Mouse (Mus musculus): ENCODE measurements around the gene Ntm.

Ntm gene

GRCm38 (mm10) chr9:29477219-29477618 lies 485.7 kb downstream of the Ntm start:
- DNase-seq (ENCODE audit: low spot score), result no peak

- no peak for DNase-seq (ENCODE audit: low spot score)
Observed at GRCm38 (mm10) chr9:29473418-29473817, 489.5 kb downstream of the Ntm start.

DNA sequence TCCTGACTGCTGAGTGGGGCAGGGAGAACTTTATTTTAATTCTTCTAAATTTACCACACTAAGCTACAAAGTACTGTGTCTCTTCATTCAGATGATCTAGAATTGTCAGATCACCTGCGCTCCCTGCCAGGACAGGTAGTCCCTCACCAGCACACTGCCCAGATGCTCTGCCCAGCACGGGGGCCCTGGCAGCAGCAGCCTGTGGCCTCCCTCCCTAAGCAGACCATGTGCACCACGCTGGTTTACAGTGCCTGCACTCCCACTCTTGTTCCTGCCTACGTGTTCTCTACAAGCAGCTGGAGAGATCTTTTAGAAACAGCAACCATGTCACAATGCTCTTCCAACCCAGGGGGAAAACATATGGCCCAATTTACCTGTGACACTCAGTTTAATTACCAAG lies 490.7 kb downstream of the Ntm start:
- no peak for DNase-seq (ENCODE audit: low spot score)

- DNase-seq (ENCODE audit: low spot score), result no peak
Observed at GRCm38 (mm10) chr9:29464756-29465155, 498.2 kb downstream of the Ntm start.

GRCm38 (mm10) chr9:29462970-29463593 lies 499.9 kb downstream of the Ntm start:
- DNase-seq (ENCODE audit: low spot score), result no peak

- DNase-seq (ENCODE audit: low spot score), result peak; percentile 49
Observed at GRCm38 (mm10) chr9:29457976-29458572, 504.9 kb downstream of the Ntm start.

GRCm38 (mm10) chr9:29456014-29456413 lies 506.9 kb downstream of the Ntm start:
- DNase-seq (ENCODE audit: low spot score), result no peak

GRCm38 (mm10) chr9:29451232-29451631 lies 511.7 kb downstream of the Ntm start:
- no peak for DNase-seq (ENCODE audit: low spot score)

GRCm38 (mm10) chr9:29444001-29444400 lies 518.9 kb downstream of the Ntm start:
- DNase-seq (ENCODE audit: low spot score), result no peak

- DNase-seq (ENCODE audit: low spot score), result no peak
Observed at GRCm38 (mm10) chr9:29439401-29439800, 523.5 kb downstream of the Ntm start.

DNA sequence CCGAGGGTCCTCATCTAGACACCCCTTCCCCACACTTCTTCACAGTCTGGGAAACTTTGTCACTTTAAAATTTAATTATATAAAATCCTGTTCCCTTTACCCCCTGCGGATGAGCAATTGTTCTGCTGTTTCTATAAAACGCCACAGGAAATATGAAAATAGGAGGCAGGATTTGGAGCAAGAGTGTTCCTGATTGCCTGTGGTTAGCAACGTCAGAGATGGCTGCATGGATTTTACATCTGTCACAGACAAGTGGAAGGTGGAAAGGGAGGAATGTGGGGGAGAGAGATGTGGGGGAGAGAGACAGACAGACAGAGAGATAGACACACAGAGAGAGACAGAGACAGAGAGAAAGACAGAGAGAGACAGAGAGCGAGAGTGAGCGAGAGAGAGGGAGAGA lies 528.3 kb downstream of the Ntm start:
- DNase-seq (ENCODE audit: low spot score), result no peak

GRCm38 (mm10) chr9:29433910-29434309 lies 529.0 kb downstream of the Ntm start:
- DNase-seq (ENCODE audit: low spot score), result no peak

DNA sequence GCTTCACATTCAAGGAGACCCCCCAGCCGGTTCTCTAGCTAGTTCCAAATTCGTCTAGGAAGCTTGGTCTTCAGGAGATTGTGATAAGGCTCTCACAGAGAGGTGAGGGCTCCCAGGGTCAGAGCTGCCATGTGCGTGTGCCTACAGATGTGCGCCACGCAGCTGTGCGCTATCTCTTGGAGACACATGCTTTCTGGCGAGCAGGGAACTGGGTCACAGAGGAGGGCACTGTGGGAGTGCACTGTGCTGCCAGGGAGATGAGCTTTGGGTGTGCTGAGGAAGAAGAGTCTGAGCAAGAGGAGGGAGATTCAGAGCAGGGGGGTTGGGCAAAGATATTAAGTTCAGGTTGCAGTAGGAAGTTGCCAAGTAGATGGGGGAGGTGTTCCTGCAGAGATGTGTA lies 529.8 kb downstream of the Ntm start:
- no peak for DNase-seq (ENCODE audit: low spot score)

- no peak for DNase-seq (ENCODE audit: low spot score)
Observed at GRCm38 (mm10) chr9:29431590-29431989, 531.4 kb downstream of the Ntm start.

DNA sequence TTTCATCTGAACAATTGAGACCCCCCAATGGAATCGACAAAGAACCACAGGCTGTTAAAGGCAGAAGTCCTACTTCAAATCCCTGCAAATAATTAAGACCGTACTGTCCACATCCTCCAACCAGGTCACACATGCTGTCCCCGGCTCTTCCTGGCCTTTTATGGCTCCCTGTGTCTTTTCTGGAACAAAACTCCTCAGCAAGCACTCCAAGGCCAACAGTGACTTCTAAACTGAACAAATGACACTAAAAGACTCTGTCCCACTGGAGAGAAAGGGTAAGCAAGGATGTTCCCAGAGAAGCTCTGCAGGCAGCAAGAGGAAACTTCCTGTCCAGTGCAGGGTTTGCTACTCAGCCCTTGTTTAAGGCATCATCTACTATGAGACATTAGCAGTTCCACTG lies 532.8 kb downstream of the Ntm start:
- no peak for DNase-seq (ENCODE audit: low spot score)

DNA sequence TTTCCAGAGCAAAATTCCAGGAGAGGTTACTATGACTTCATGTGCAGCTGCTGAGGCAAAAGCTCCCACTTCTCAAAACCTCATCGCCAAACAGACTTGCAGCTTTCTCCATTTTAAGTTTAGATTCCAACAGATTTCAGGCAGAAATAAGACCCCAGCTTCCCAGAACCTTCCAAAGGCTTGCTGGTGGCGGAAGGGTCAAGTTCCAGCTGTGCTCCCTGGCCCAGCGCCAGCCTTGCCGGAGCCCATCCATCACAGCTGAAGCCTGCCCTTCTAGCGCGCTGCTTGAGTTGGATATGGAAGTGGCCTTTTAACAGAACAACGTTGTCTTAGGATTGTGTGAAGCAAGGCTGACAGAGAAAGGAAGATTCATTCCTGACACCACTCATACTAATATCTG lies 534.6 kb downstream of the Ntm start:
- DNase-seq (ENCODE audit: low spot score), result no peak

DNA sequence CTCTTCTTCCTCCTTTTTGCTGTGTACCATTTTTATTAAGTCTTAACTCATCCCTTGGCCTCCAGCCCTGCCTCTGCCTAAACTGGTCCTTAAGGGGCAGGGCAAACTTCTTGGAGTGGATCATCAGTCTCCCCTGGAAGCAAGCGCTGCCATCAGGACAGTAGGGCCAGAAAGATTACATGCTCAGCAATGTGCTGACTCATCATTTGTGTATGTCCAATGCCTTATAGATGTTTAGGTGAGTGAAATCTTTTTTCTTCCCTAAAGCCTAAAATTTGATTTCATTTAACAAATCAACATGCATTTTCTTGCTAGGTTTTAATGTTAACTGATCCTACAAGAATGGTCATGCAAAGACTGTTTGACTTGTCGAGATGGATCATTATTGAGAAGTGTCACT lies 536.7 kb downstream of the Ntm start:
- no peak for DNase-seq (ENCODE audit: low spot score)

DNA sequence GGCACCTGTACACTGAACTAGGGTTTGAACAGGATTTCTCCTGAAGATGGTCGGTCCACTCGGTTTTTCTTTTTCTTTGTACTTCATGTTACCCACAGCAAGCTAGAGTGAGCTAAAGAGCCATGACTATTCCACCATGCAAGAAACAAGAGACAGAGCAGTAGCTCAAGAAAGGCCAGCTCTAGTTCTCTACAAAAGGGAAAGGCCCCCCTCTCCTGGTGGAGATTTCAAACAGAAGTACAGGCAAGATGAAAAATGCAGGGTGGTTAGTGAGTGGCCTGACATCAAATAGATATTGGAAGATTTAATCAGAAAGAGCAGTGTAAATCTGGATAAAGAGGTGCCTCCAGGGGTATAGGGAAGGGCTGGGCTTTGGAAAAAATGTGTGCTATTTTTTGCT lies 547.4 kb downstream of the Ntm start:
- DNase-seq (ENCODE audit: low spot score), result no peak

GRCm38 (mm10) chr9:29413126-29413525 lies 549.8 kb downstream of the Ntm start:
- no peak for DNase-seq (ENCODE audit: low spot score)

- DNase-seq (ENCODE audit: low spot score), result peak; percentile 20
Observed at GRCm38 (mm10) chr9:29412181-29412771, 550.7 kb downstream of the Ntm start.

GRCm38 (mm10) chr9:29411408-29412180 lies 551.3 kb downstream of the Ntm start:
- no peak for DNase-seq (ENCODE audit: low spot score)

- no peak for DNase-seq (ENCODE audit: low spot score)
Observed at GRCm38 (mm10) chr9:29410728-29411407, 552.1 kb downstream of the Ntm start.

All from ovary, postnatal 14 days (tissue).